Mouse (Mus musculus): ENCODE measurements at regions not wholly inside any gene's neighbourhood (a gene's known extent, or its start where the extent isn't known, plus 50 kb on each side); places are given as distances from the start of the nearest gene placed in this dataset.

GRCm38 (mm10) chr12:48605423-48605822 lies 777.0 kb upstream of the Foxg1 start:
- no peak overlapping the region for H3K4me3 ChIP-seq
- H3K4me2 ChIP-seq (replicated peaks): no peak overlapping the region
- no peak overlapping the region for H3K27ac ChIP-seq (replicated peaks)
- H3K27me3 ChIP-seq: no peaks in the 10 kb centered on the region
- H3K9me3 ChIP-seq: no peaks in the 10 kb centered on the region
- no peaks in the 10 kb centered on the region for H3K4me1 ChIP-seq
- no peak overlapping the region for H3K9ac ChIP-seq (replicated peaks)
- no peaks in the 10 kb centered on the region for H3K36me3 ChIP-seq
- no peak for ATAC-seq (ENCODE audit: low FRiP score, low read depth)

- no peaks in the 10 kb centered on the region for H3K27me3 ChIP-seq
- no peak overlapping the region for H3K4me2 ChIP-seq (replicated peaks)
- H3K9me3 ChIP-seq: no peaks in the 10 kb centered on the region
- ATAC-seq (ENCODE audit: low FRiP score, low read depth): no peak
- 88% methylated on average over 6 of the region's 6 CpGs for WGBS
- H3K27ac ChIP-seq (replicated peaks): no peak overlapping the region
- H3K4me1 ChIP-seq: no peaks in the 10 kb centered on the region
- H3K4me3 ChIP-seq: no peak overlapping the region
- H3K36me3 ChIP-seq: no peaks in the 10 kb centered on the region
- no peak overlapping the region for H3K9ac ChIP-seq (replicated peaks)
Observed at GRCm38 (mm10) chr12:48609391-48609790, 773.1 kb upstream of the Foxg1 start.

- Histone ChIP-seq H3K27me3 (no peaks in the 10 kb centered on the region), H3K36me3 (no peaks in the 10 kb centered on the region), H3K4me1 (no peaks in the 10 kb centered on the region), H3K4me2 (replicated peaks) (no peak overlapping the region), H3K9me3 (no peaks in the 10 kb centered on the region), H3K4me3 (no peak overlapping the region), H3K9ac (replicated peaks) (no peak overlapping the region), H3K27ac (replicated peaks) (no peak overlapping the region)
- no peak for ATAC-seq (ENCODE audit: low FRiP score, low read depth)
- 81% methylated on average over 5 of the region's 5 CpGs for WGBS
Observed at GRCm38 (mm10) chr12:48612066-48612465, 770.4 kb upstream of the Foxg1 start.

- no peak overlapping the region for H3K4me2 ChIP-seq (replicated peaks)
- no peaks in the 10 kb centered on the region for H3K36me3 ChIP-seq
- no peak overlapping the region for H3K27ac ChIP-seq (replicated peaks)
- no peak overlapping the region for H3K9ac ChIP-seq (replicated peaks)
- no peaks in the 10 kb centered on the region for H3K9me3 ChIP-seq
- no peaks in the 10 kb centered on the region for H3K27me3 ChIP-seq
- no peak for ATAC-seq (ENCODE audit: low FRiP score, low read depth)
- no peaks in the 10 kb centered on the region for H3K4me1 ChIP-seq
- 93% methylated on average over 2 of the region's 2 CpGs for WGBS
- H3K4me3 ChIP-seq: no peak overlapping the region
Observed at GRCm38 (mm10) chr12:48616337-48616736, 766.1 kb upstream of the Foxg1 start.

GRCm38 (mm10) chr12:48633559-48633958 lies 748.9 kb upstream of the Foxg1 start:
- H3K4me1 ChIP-seq: no peaks in the 10 kb centered on the region
- H3K9me3 ChIP-seq: no peaks in the 10 kb centered on the region
- WGBS: 52% methylated on average over 4 of the region's 4 CpGs
- peak; percentile 65 for ATAC-seq (ENCODE audit: low FRiP score, low read depth)
- H3K27me3 ChIP-seq: no peaks in the 10 kb centered on the region
- no peaks in the 10 kb centered on the region for H3K36me3 ChIP-seq
- peak overlapping the region; percentile 63 for H3K27ac ChIP-seq (replicated peaks)
- no peak overlapping the region for H3K4me3 ChIP-seq
- H3K4me2 ChIP-seq (replicated peaks): no peak overlapping the region
- no peak overlapping the region for H3K9ac ChIP-seq (replicated peaks)

- no peaks in the 10 kb centered on the region for H3K27me3 ChIP-seq
- no peaks in the 10 kb centered on the region for H3K9me3 ChIP-seq
- ATAC-seq (ENCODE audit: low FRiP score, low read depth): peak; percentile 42
- H3K4me1 ChIP-seq: no peaks in the 10 kb centered on the region
- H3K36me3 ChIP-seq: no peaks in the 10 kb centered on the region
- H3K4me3 ChIP-seq: no peak overlapping the region
- no peak overlapping the region for H3K9ac ChIP-seq (replicated peaks)
- no peak overlapping the region for H3K4me2 ChIP-seq (replicated peaks)
- 54% methylated on average over 6 of the region's 6 CpGs for WGBS
- peak overlapping the region; percentile 63 for H3K27ac ChIP-seq (replicated peaks)
Observed at GRCm38 (mm10) chr12:48634671-48635241, 747.7 kb upstream of the Foxg1 start.

GRCm38 (mm10) chr12:48641974-48642373 lies 740.5 kb upstream of the Foxg1 start:
- no peaks in the 10 kb centered on the region for H3K36me3 ChIP-seq
- WGBS: 53% methylated on average over 3 of the region's 3 CpGs
- H3K4me2 ChIP-seq (replicated peaks): no peak overlapping the region
- ATAC-seq (ENCODE audit: low FRiP score, low read depth): peak; percentile 77; the same call in 1 of the 2 replicates
- H3K4me3 ChIP-seq: no peak overlapping the region
- H3K9ac ChIP-seq (replicated peaks): no peak overlapping the region
- H3K27me3 ChIP-seq: no peaks in the 10 kb centered on the region
- no peak overlapping the region for H3K27ac ChIP-seq (replicated peaks)
- no peaks in the 10 kb centered on the region for H3K4me1 ChIP-seq
- H3K9me3 ChIP-seq: no peaks in the 10 kb centered on the region

- Histone ChIP-seq H3K4me2 (replicated peaks) (no peak overlapping the region), H3K27me3 (no peaks in the 10 kb centered on the region), H3K9me3 (no peaks in the 10 kb centered on the region), H3K9ac (replicated peaks) (no peak overlapping the region), H3K4me3 (no peak overlapping the region), H3K36me3 (no peaks in the 10 kb centered on the region), H3K27ac (replicated peaks) (no peak overlapping the region), H3K4me1 (no peaks in the 10 kb centered on the region)
- ATAC-seq (ENCODE audit: low FRiP score, low read depth): 0 out of 2 replicates have a peak, but pooled peaks have one; percentile 52
- WGBS: 57% methylated on average over 2 of the region's 2 CpGs
Observed at GRCm38 (mm10) chr12:48645135-48645534, 737.3 kb upstream of the Foxg1 start.

GRCm38 (mm10) chr12:48645910-48646309 lies 736.5 kb upstream of the Foxg1 start:
- Histone ChIP-seq H3K27ac (replicated peaks) (no peak overlapping the region), H3K4me3 (no peak overlapping the region), H3K9ac (replicated peaks) (no peak overlapping the region), H3K36me3 (no peaks in the 10 kb centered on the region), H3K9me3 (no peaks in the 10 kb centered on the region), H3K4me2 (replicated peaks) (no peak overlapping the region), H3K4me1 (no peaks in the 10 kb centered on the region), H3K27me3 (no peaks in the 10 kb centered on the region)
- 60% methylated on average over 7 of the region's 7 CpGs for WGBS
- no peak for ATAC-seq (ENCODE audit: low FRiP score, low read depth)

GRCm38 (mm10) chr12:48675176-48675575 lies 707.3 kb upstream of the Foxg1 start:
- no peaks in the 10 kb centered on the region for H3K27me3 ChIP-seq
- H3K27ac ChIP-seq (replicated peaks): no peak overlapping the region
- no peak overlapping the region for H3K9ac ChIP-seq (replicated peaks)
- no peaks in the 10 kb centered on the region for H3K4me1 ChIP-seq
- WGBS: 61% methylated on average over 2 of the region's 2 CpGs
- no peak overlapping the region for H3K4me3 ChIP-seq
- no peaks in the 10 kb centered on the region for H3K9me3 ChIP-seq
- no peak for ATAC-seq (ENCODE audit: low FRiP score, low read depth)
- no peaks in the 10 kb centered on the region for H3K36me3 ChIP-seq
- no peak overlapping the region for H3K4me2 ChIP-seq (replicated peaks)

- Histone ChIP-seq H3K27ac (replicated peaks) (no peak overlapping the region), H3K9ac (replicated peaks) (no peak overlapping the region), H3K4me2 (replicated peaks) (no peak overlapping the region), H3K9me3 (no peaks in the 10 kb centered on the region), H3K4me1 (no peaks in the 10 kb centered on the region), H3K4me3 (no peak overlapping the region), H3K36me3 (no peaks in the 10 kb centered on the region), H3K27me3 (no peaks in the 10 kb centered on the region)
- WGBS: 76% methylated on average over 1 of the region's 1 CpGs
- no peak for ATAC-seq (ENCODE audit: low FRiP score, low read depth)
Observed at GRCm38 (mm10) chr12:48680957-48681356, 701.5 kb upstream of the Foxg1 start.

- no peak overlapping the region for H3K4me3 ChIP-seq
- H3K36me3 ChIP-seq: no peaks in the 10 kb centered on the region
- 90% methylated on average over 1 of the region's 1 CpGs for WGBS
- H3K4me1 ChIP-seq: no peaks in the 10 kb centered on the region
- ATAC-seq (ENCODE audit: low FRiP score, low read depth): no peak
- H3K27ac ChIP-seq (replicated peaks): no peak overlapping the region
- no peaks in the 10 kb centered on the region for H3K9me3 ChIP-seq
- H3K27me3 ChIP-seq: no peaks in the 10 kb centered on the region
- no peak overlapping the region for H3K9ac ChIP-seq (replicated peaks)
- no peak overlapping the region for H3K4me2 ChIP-seq (replicated peaks)
Observed at GRCm38 (mm10) chr12:48705963-48706362, 676.5 kb upstream of the Foxg1 start.

GRCm38 (mm10) chr12:48713646-48714045 lies 668.8 kb upstream of the Foxg1 start:
- WGBS: 89% methylated on average over 4 of the region's 4 CpGs
- no peak overlapping the region for H3K4me3 ChIP-seq
- H3K36me3 ChIP-seq: no peaks in the 10 kb centered on the region
- ATAC-seq (ENCODE audit: low FRiP score, low read depth): no peak
- H3K9ac ChIP-seq (replicated peaks): no peak overlapping the region
- H3K27ac ChIP-seq (replicated peaks): no peak overlapping the region
- no peaks in the 10 kb centered on the region for H3K27me3 ChIP-seq
- no peak overlapping the region for H3K4me2 ChIP-seq (replicated peaks)
- no peaks in the 10 kb centered on the region for H3K9me3 ChIP-seq
- no peaks in the 10 kb centered on the region for H3K4me1 ChIP-seq

Data from midbrain, embryonic 12.5 days (tissue).